Mouse (Mus musculus): ENCODE measurements around the gene 3110082I17Rik. TPM values are rescaled to one million over a fixed set of nuclear protein-coding genes. Genes with fewer than 3 reads are reported as not detected.

The 3110082I17Rik gene
- total and polyA plus RNA-seq, 3 experiments = 16.4 to 48.6 (median 18.8) TPM

GRCm38 (mm10) chr5:139351134-139351533 lies 109.2 kb downstream of the 3110082I17Rik start, which contains the start of gene Cox19:
Gene Cox19, minus strand, starts transcription at chr5:139351418.
- Histone ChIP-seq H3K4me3 (ENCODE audit: low read depth, low read length) (peak within 1 kb of the TSS; percentile 41; the same call in 1 of the 2 replicates), H3K9me3 (replicated peaks) (no peaks in the 10 kb centered on the region), H3K4me1 (ENCODE audit: insufficient read depth, low read depth, low read length) (peaks cover 72% of the 10 kb centered on the region), H3K36me3 (replicated peaks) (no peaks in the 10 kb centered on the region), H3K27me3 (ENCODE audit: insufficient read depth, low read length) (peaks cover 39% of the 10 kb centered on the region)
- DNase-seq (ENCODE audit: low spot score) = no peak
- ATAC-seq (ENCODE audit: extremely low read depth, insufficient number of reproducible peaks, low FRiP score, poor library complexity, severe bottlenecking) = no peak
- TF ChIP-seq GATA2 (IDR thresholded peaks at IDR 0.05; ENCODE audit: borderline replicate concordance, low read depth, low read length) (no peak), CTCF (IDR thresholded peaks at IDR 0.05; ENCODE audit: low read depth, low read length) (no peak), TAL1 (conservative IDR thresholded peaks at IDR 0.05; ENCODE audit: low read depth, low read length) (no peak), POLR2AphosphoS5 (IDR thresholded peaks at IDR 0.05; ENCODE audit: insufficient replicate concordance, low read depth, low read length) (no peak), GATA1 (IDR thresholded peaks at IDR 0.05; ENCODE audit: borderline replicate concordance, low read length) (no peak)

- ATAC-seq (ENCODE audit: extremely low read depth, insufficient number of reproducible peaks, low FRiP score, poor library complexity, severe bottlenecking) = no peak
- peak overlapping the region; percentile 18; the same call in 1 of the 2 replicates for H3K4me3 ChIP-seq (ENCODE audit: low read depth, low read length)
- no peaks in the 10 kb centered on the region for H3K36me3 ChIP-seq (replicated peaks)
- H3K9me3 ChIP-seq (replicated peaks) = no peaks in the 10 kb centered on the region
- no peak for TF ChIP-seq GATA1 (IDR thresholded peaks at IDR 0.05; ENCODE audit: borderline replicate concordance, low read length)
- TF ChIP-seq TAL1 (conservative IDR thresholded peaks at IDR 0.05; ENCODE audit: low read depth, low read length) = no peak
- no peak for TF ChIP-seq CTCF (IDR thresholded peaks at IDR 0.05; ENCODE audit: low read depth, low read length)
- H3K27me3 ChIP-seq (ENCODE audit: insufficient read depth, low read length) = peaks cover 37% of the 10 kb centered on the region
- no peak for DNase-seq (ENCODE audit: low spot score)
- H3K4me1 ChIP-seq (ENCODE audit: insufficient read depth, low read depth, low read length) = peaks cover 71% of the 10 kb centered on the region
These were observed 110.6 kb downstream of the 3110082I17Rik start for GRCm38 (mm10) chr5:139349713-139350112.

GRCm38 (mm10) chr5:139347225-139347624 lies 113.1 kb downstream of the 3110082I17Rik start:
- peaks cover 68% of the 10 kb centered on the region for H3K4me1 ChIP-seq (ENCODE audit: insufficient read depth, low read depth, low read length)

GRCm38 (mm10) chr5:139345364-139345714 lies 115.0 kb downstream of the 3110082I17Rik start:
- 0 out of 2 replicates have a peak, but pooled peaks have one; percentile 5 for ATAC-seq (ENCODE audit: extremely low read depth, insufficient number of reproducible peaks, low FRiP score, poor library complexity, severe bottlenecking)
- peaks cover 52% of the 10 kb centered on the region for H3K4me1 ChIP-seq (ENCODE audit: insufficient read depth, low read depth, low read length)
- H3K36me3 ChIP-seq (replicated peaks) = peaks cover 26% of the 10 kb centered on the region
- TF ChIP-seq GATA1 (IDR thresholded peaks at IDR 0.05; ENCODE audit: borderline replicate concordance, low read length) = no peak
- H3K4me3 ChIP-seq (ENCODE audit: low read depth, low read length) = peak overlapping the region; percentile 93
- DNase-seq (ENCODE audit: low spot score) = no peak
- no peaks in the 10 kb centered on the region for H3K9me3 ChIP-seq (replicated peaks)
- H3K27me3 ChIP-seq (ENCODE audit: insufficient read depth, low read length) = peaks cover 17% of the 10 kb centered on the region

More at GRCm38 (mm10) chr5:139347225-139347624, 113.1 kb downstream of the 3110082I17Rik start:
- Histone ChIP-seq H3K27me3 (ENCODE audit: insufficient read depth, low read length) (peaks cover 35% of the 10 kb centered on the region), H3K4me3 (ENCODE audit: low read depth, low read length) (no peak overlapping the region), H3K36me3 (replicated peaks) (peaks cover 8% of the 10 kb centered on the region), H3K9me3 (replicated peaks) (no peaks in the 10 kb centered on the region)
- DNase-seq (ENCODE audit: low spot score) (no peak), ATAC-seq (ENCODE audit: extremely low read depth, insufficient number of reproducible peaks, low FRiP score, poor library complexity, severe bottlenecking) (no peak)
- TF ChIP-seq CTCF (IDR thresholded peaks at IDR 0.05; ENCODE audit: low read depth, low read length) (no peak), TAL1 (conservative IDR thresholded peaks at IDR 0.05; ENCODE audit: low read depth, low read length) (no peak), GATA1 (IDR thresholded peaks at IDR 0.05; ENCODE audit: borderline replicate concordance, low read length) (no peak)

- H3K36me3 ChIP-seq (replicated peaks) = peaks cover 31% of the 10 kb centered on the region
- H3K9me3 ChIP-seq (replicated peaks) = no peaks in the 10 kb centered on the region
- ATAC-seq (ENCODE audit: extremely low read depth, insufficient number of reproducible peaks, low FRiP score, poor library complexity, severe bottlenecking) (peak; percentile 84), DNase-seq (ENCODE audit: low spot score) (peak; percentile 64)
- H3K27me3 ChIP-seq (ENCODE audit: insufficient read depth, low read length) = peaks cover 13% of the 10 kb centered on the region
- H3K4me3 ChIP-seq (ENCODE audit: low read depth, low read length) = peak overlapping the region; percentile 93
- TF ChIP-seq GATA1 (IDR thresholded peaks at IDR 0.05; ENCODE audit: borderline replicate concordance, low read length) (no peak), TAL1 (conservative IDR thresholded peaks at IDR 0.05; ENCODE audit: low read depth, low read length) (no peak), POLR2AphosphoS5 (IDR thresholded peaks at IDR 0.05; ENCODE audit: insufficient replicate concordance, low read depth, low read length) (no peak), GATA2 (IDR thresholded peaks at IDR 0.05; ENCODE audit: borderline replicate concordance, low read depth, low read length) (no peak), CTCF (IDR thresholded peaks at IDR 0.05; ENCODE audit: low read depth, low read length) (no peak)
- H3K4me1 ChIP-seq (ENCODE audit: insufficient read depth, low read depth, low read length) = peaks cover 47% of the 10 kb centered on the region
These were observed 115.5 kb downstream of the 3110082I17Rik start for GRCm38 (mm10) chr5:139344687-139345363.

GRCm38 (mm10) chr5:139344021-139344686 lies 116.2 kb downstream of the 3110082I17Rik start:
- TF ChIP-seq GATA2 (IDR thresholded peaks at IDR 0.05; ENCODE audit: borderline replicate concordance, low read depth, low read length) = no peak
- TF ChIP-seq CTCF (IDR thresholded peaks at IDR 0.05; ENCODE audit: low read depth, low read length) = peak; percentile 81
- peak overlapping the region; percentile 93 for H3K4me3 ChIP-seq (ENCODE audit: low read depth, low read length)
- ATAC-seq (ENCODE audit: extremely low read depth, insufficient number of reproducible peaks, low FRiP score, poor library complexity, severe bottlenecking) = peak; percentile 70
- H3K27me3 ChIP-seq (ENCODE audit: insufficient read depth, low read length) = peaks cover 13% of the 10 kb centered on the region
- peak; percentile 94 for DNase-seq (ENCODE audit: low spot score)
- H3K4me1 ChIP-seq (ENCODE audit: insufficient read depth, low read depth, low read length) = peaks cover 42% of the 10 kb centered on the region
- no peaks in the 10 kb centered on the region for H3K9me3 ChIP-seq (replicated peaks)
- H3K36me3 ChIP-seq (replicated peaks) = peaks cover 38% of the 10 kb centered on the region
